Mouse (Mus musculus) heart, adult 11 months (tissue): ENCODE results near the gene 2410131K14Rik.

ENCODE experiments used
- DNase-seq: peaks from one replicate; pipeline ENCODE4 v3.0.0; 2022

2410131K14Rik gene

DNA sequence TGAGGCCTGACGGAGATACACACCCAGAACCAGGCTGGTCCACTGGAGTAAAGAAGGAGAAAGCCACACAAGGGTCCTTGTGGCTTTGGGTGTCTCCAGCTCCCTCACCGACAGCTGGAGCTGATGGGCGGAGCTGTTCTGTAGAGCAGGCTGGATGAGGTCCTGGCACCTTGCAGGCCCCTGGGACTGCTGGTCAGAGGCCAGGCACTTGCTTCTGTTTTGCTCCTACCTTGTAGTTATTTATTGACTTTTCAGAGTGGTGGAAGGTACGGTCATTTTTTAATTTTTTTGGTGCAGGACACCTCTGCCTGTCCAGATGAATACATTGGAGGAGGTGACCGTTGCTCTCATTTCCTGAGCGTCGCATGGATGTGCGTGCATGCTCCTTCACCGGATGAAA lies 16.2 kb downstream of the 2410131K14Rik start:
- DNase-seq: no peak

DNA sequence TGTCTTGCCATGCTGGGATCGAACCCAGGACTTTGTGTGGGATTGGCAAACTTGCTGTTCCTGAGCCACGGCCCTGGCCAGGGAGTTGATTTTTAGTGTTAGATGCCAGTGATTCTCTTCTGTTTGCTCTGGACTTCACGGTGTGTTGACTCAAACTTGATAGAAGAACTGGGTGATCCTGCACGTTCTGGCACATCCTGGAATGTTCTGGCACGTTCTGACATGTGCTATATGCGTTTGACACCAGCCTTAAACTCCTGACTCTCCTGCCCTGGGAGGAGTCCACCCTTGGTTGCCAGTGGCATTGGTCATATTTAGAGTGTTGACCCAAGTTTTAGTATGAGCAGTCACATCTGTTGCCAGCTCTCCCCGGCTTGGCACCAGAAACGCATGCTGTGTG lies 17.4 kb downstream of the 2410131K14Rik start:
- no peak for DNase-seq

DNA sequence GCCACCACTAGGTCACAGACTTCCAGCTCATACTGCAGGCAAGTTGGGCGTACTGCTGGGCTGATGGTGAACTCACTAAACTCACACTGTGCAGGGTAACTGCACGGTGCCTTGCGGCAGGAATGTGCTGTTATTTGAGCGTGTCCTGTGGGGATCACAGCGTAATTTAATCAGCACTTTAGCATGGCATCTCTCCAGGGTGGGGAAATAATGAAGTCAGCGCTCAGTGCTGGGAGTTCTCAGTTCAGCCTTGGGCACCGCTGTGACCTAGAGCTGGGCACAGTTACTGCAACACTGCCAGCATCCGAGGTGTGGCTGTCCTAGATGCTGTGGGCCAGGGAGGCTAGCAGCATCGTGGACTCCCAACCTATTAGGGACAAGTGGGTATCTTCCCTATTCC lies 19.3 kb downstream of the 2410131K14Rik start:
- DNase-seq: no peak

DNA sequence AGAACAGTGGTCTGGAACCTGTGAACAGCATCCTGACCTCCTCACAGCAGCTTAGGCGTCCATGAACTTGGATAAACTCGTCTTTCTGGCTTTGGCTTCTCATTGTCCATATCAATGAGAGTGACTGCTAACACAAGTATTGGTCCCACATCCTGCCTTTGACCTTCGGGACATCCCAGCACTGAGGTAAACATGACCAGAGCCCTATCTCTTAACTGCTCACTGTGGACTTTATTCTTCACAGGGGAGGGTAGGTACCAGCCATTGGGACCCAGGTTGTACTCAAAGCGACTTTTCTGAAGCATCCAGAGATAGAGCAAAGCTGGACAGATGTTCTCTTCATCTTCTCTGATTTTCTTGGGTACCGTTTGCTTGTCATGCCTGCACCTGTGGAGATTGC lies 20.3 kb downstream of the 2410131K14Rik start:
- no peak for DNase-seq

GRCm38 (mm10) chr5:118266309-118266708 lies 21.3 kb downstream of the 2410131K14Rik start:
- no peak for DNase-seq

- DNase-seq: peak; percentile 98
Measured at GRCm38 (mm10) chr5:118268987-118269386, 24.0 kb downstream of the 2410131K14Rik start.

GRCm38 (mm10) chr5:118271449-118272110 lies 26.6 kb downstream of the 2410131K14Rik start:
- DNase-seq: no peak

- peak; percentile 93 for DNase-seq
Measured at GRCm38 (mm10) chr5:118273446-118273845, 28.4 kb downstream of the 2410131K14Rik start.

- no peak for DNase-seq
Measured at GRCm38 (mm10) chr5:118274546-118274945, 29.5 kb downstream of the 2410131K14Rik start.

DNA sequence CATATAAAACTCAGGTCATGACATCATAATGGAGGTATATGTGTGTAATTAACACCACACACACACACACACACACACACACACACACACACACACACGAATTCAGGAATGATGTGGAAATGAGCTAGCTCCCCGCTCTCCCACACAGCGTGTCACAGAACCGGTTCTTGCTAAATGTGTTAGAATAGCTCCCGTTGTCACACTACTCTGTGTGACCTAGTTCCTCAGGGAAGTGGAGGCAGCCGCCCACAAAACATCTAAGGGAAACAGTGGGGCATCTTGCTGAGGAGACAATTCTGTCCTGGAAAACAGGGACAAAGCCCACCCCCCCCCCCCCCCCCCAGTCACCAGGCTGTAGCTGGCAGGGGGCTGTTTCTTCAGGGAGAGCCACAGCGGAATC lies 31.3 kb downstream of the 2410131K14Rik start:
- no peak for DNase-seq

DNA sequence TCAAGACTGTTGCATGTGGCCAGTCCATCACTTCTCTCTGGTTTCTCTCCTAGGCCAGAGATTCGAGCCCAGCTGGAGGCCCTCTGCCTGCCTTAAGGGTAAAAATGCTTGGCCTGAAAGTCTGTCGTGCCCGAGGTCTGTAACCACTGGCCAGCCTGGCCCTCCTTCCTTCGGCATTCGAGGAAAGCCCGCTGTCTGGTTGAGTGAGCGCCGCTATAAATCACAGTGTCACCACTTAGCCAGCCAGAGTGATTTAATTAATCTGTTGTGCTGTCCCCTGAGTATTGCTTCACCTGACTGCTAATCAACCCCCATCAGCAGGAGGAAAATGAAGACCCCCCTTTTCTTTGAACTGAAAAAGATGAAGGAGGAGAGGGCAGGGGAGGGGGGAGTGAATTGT lies 31.7 kb downstream of the 2410131K14Rik start:
- no peak for DNase-seq

GRCm38 (mm10) chr5:118277741-118278495 lies 32.9 kb downstream of the 2410131K14Rik start:
- no peak for DNase-seq

DNA sequence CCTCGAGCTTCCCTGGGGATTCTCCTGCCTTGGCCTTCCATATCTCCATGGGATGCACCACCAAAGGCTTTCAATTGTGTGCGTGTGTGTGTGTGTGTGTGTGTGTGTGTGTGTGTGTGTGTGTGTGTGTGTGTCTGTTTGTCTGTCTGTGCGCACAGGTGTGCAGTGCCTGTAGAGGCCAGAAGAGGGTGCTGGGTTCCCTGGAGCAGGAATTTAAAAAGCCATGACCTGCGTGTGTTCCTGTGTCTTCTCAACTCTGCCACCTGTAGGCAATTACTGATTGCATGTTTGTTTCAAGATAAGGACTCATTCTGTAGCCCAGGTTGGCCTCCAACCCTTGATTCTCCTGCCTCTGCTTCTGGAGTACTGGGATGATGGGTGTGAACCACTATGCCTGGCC lies 46.4 kb downstream of the 2410131K14Rik start:
- no peak for DNase-seq

- no peak for DNase-seq
Measured at GRCm38 (mm10) chr5:118292476-118292875, 47.4 kb downstream of the 2410131K14Rik start.

GRCm38 (mm10) chr5:118294086-118294864 lies 49.2 kb downstream of the 2410131K14Rik start:
- DNase-seq: peak; percentile 99

DNA sequence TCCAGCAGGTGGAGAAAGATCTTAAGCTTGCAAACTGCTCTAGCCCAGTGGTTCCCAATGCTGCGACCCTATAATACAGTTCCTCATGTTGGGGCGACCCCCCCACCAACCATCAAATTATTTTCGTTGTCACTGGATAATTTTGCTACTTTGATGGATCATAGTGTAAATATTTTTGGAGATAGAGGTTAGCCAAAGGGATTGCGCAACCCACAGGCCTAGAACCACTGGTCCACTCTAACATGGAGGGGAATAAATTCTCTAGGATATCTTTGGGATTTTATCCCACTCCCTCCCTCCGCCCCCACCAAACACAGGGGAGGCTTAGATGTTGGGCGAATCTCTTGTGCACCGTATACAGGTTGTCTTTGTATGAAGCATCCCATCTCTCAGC lies 49.8 kb downstream of the 2410131K14Rik start:
- DNase-seq: no peak

DNA sequence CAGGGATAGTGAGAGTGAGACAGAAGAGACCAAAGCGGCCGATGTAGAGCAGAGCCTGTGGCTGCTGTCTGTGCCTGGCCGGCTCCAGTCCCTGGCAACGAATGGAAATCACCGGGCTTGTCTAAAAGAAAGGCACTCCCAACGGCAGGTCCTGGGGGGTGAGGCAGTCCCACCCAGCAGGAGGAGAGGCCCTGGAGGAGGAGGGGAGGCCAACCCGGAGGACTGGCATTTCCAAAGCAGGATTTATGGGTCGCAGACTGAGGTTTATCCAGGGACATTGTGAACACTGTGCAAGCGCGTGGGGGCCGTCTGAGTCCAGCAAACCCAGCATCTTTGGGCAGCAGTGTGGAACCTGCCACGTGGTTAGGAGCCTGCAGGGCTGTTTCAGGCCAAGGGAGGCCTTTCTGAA lies 52.3 kb downstream of the 2410131K14Rik start:
- DNase-seq: no peak

- no peak for DNase-seq
Measured at GRCm38 (mm10) chr5:118299720-118300400, 54.8 kb downstream of the 2410131K14Rik start.

DNA sequence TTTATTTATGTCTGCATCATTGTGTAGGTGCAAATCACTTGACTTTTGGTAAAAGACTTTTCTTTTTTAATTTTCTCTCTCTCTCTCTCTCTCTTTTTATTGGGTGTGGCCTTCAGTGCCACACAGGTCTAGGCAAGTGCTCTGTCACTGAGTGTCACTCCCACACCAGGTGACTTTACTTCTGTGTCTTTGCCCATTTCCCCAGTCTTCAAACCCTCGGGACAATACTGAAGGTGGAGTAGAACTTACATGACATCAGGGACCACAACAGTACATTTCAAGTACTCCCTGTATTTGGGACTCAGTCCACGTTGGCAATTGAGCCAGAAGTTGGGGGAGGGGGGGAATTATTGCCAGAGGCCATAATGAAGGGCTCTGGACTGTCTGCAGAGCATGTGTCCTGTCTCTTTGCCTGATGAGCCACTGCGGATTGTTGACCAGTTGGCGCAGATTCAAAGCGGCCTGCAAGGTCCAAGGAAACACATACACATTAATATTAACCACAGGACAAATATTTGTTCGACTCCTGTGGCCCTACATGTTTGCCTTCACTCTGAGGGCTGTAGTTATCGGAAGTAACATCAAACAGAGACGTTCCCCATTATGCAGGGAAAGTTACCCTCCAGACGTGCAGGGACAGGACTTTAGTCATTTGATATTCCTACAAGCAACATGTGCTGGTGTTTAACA lies 57.6 kb downstream of the 2410131K14Rik start:
- DNase-seq: no peak

DNA sequence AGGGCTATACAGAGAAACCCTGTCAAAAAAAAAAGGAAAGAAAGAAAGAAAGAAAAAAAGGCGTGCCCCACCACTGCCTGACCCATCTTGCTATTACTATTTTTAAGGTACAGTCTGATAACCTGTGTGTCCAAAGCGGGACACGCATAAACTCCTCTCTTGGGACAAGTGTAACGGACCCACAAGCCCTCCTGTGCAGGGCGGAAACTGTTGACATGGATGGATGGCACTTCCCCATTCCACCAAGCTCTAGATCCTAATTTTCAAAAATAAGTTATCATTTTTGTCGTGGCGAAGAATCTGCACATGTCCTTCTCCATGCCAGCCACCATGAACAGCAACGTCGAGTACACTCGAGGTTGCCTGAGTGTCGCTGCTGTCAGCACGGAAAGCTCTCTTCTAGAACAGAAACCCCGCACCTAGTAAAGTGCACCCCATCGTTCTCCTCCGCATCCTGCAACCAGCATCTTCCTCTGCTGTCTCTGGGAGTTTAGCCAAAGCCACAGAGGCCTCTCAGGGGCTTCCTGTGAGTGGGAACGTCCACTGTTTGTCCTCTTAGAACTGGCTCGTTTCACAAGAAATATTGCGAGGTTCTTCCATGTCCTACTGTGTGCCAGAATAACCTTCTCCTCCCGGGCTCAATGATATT lies 60.1 kb downstream of the 2410131K14Rik start:
- no peak for DNase-seq

- DNase-seq: no peak
Measured at GRCm38 (mm10) chr5:118310389-118310788, 65.4 kb downstream of the 2410131K14Rik start.

DNA sequence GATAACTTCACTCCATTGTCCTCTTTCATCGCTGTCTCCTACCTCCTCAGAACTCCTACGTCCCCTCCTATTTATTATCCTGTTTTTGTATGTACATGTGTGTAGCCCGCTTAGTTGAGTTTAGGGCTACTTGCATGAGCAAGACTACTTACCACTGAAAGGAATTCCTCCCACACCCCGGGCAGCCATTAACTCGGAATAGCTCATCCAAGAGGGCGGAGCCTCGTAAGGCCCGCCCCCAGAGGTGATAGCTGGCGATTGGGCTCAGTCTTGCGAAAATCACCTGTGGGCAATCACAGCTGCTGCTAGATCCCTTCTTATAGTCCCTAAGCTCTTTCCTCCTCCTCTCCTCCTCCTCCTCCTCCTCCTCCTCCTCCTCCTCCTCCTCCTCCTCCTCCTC lies 66.2 kb downstream of the 2410131K14Rik start:
- DNase-seq: no peak
